Mouse (Mus musculus) spleen, adult 2 months (tissue): ENCODE measurements around the gene Spdl1. TPM values are rescaled to one million over a fixed set of nuclear protein-coding genes. Genes with fewer than 3 reads are reported as not detected.
A peak's percentile ranks its signal among the peaks of the same experiment; 100 is the strongest.

ENCODE experiments used
- DNase-seq, 2 experiments: peaks; one replicate each; pipeline versions ENCODE4 v3.0.0 to v3.0.0-alpha.2; 2012 to 2021; ENCODE audit warnings: low spot score in 2 of 2, low read depth in 1 of 2
- H3K27ac ChIP-seq: fragments of 200-500 bp; 2 replicates; pipeline ENCODE4 v1.5.1; 2012; ENCODE audit warnings: low read length, inconsistent platforms; ENCODE audit not compliant: insufficient read depth
- H3K27me3 ChIP-seq: fragments of 200-500 bp; 2 replicates; pipeline ENCODE4 v1.6.1; 2012; ENCODE audit warnings: mild to moderate bottlenecking, moderate library complexity, low read length, inconsistent platforms; ENCODE audit not compliant: control insufficient read depth, insufficient read depth
- H3K36me3 ChIP-seq: fragments of 200-500 bp; 2 replicates; pipeline ENCODE4 v1.6.1; 2012; ENCODE audit warnings: mild to moderate bottlenecking, low read length, inconsistent platforms; ENCODE audit not compliant: control insufficient read depth, insufficient read depth
- H3K4me1 ChIP-seq: fragments of 200-500 bp; 2 replicates; pipeline ENCODE4 v1.6.1; 2011; ENCODE audit warnings: inconsistent platforms; ENCODE audit not compliant: control insufficient read depth, insufficient read depth, insufficient read length
- H3K4me3 ChIP-seq: fragments of 200-500 bp; 2 replicates; pipeline ENCODE4 v1.5.1; 2011; ENCODE audit warnings: mild to moderate bottlenecking, inconsistent platforms; ENCODE audit not compliant: insufficient read depth, insufficient read length; ENCODE audit errors: extremely low read depth
- CTCF ChIP-seq: fragments of 200-500 bp; IDR thresholded peaks from 2 replicates; pipeline ENCODE4 v1.5.1; 2011; ENCODE audit warnings: mild to moderate bottlenecking, inconsistent platforms; ENCODE audit not compliant: insufficient read depth, insufficient read length, insufficient replicate concordance; ENCODE audit errors: extremely low read depth
- POLR2A ChIP-seq: fragments of 200-500 bp; IDR thresholded peaks from 2 replicates; pipeline ENCODE4 v1.6.1; 2011; ENCODE audit warnings: low read depth, low read length, inconsistent platforms
- WGBS: fragments of 180-500 bp; shearing (Covaris S2); methylation state at CpG from one replicate; pipeline ENCODE4 v1.1.7; 2018; 5-methylcytosine and 5-hydroxymethylcytosine counted together
- polyA plus RNA-seq: library from polyadenylated mRNA; depleted of rRNA; stranded (reverse); fragments of >200 nt; gene quantifications from 2 replicates; pipeline ENCODE4 v1.2.3, GENCODE M21; 2012

Gene Spdl1
- polyA plus RNA-seq, 1 experiment: 0.96 TPM

GRCm38 (mm10) chr11:34774636-34775035, 58.8 kb downstream of the Spdl1 start:
- 49% methylated on average over 2 of the region's 2 CpGs for WGBS
- Histone ChIP-seq H3K4me1 (peaks cover 73% of the 10 kb centered on the region), H3K4me3 (no peak overlapping the region), H3K27me3 (no peaks in the 10 kb centered on the region), H3K27ac (peak overlapping the region; percentile 39; the same call in 1 of the 2 replicates), H3K36me3 (peaks cover 1% of the 10 kb centered on the region; the same call in 1 of the 2 replicates)
- TF ChIP-seq POLR2A (no peak), CTCF (0 out of 2 replicates have a peak, but pooled peaks have one; percentile 14)
- DNase-seq: no peak

GRCm38 (mm10) chr11:34773304-34773895, 60.0 kb downstream of the Spdl1 start:
- no peak for TF ChIP-seq POLR2A
- Histone ChIP-seq H3K27ac (peak overlapping the region; percentile 98), H3K4me3 (0 out of 2 replicates have a peak overlapping the region, but pooled peaks have one; percentile 14), H3K27me3 (no peaks in the 10 kb centered on the region), H3K4me1 (peaks cover 74% of the 10 kb centered on the region), H3K36me3 (peaks cover 1% of the 10 kb centered on the region; the same call in 1 of the 2 replicates)
- DNase-seq: peak in 1 of 2 experiments; percentile 50
- 48% methylated on average over 9 of the region's 9 CpGs for WGBS

GRCm38 (mm10) chr11:34771221-34771986, 62.0 kb downstream of the Spdl1 start:
- Histone ChIP-seq H3K4me3 (peak overlapping the region; percentile 48), H3K27me3 (no peaks in the 10 kb centered on the region), H3K27ac (peak overlapping the region; percentile 98), H3K36me3 (peaks cover 1% of the 10 kb centered on the region; the same call in 1 of the 2 replicates), H3K4me1 (peaks cover 64% of the 10 kb centered on the region)
- TF ChIP-seq CTCF (no peak), POLR2A (no peak; the same call in none of the 2 replicates)
- WGBS: 5% methylated on average over 12 of the region's 12 CpGs
- DNase-seq: peak in 1 of 2 experiments; percentile 58

- H3K4me3 ChIP-seq: peak overlapping the region; percentile 48
- peaks cover 61% of the 10 kb centered on the region for H3K4me1 ChIP-seq
- peak overlapping the region; percentile 98 for H3K27ac ChIP-seq
- no peaks in the 10 kb centered on the region for H3K27me3 ChIP-seq
- peaks cover under 1% of the 10 kb centered on the region; the same call in 1 of the 2 replicates for H3K36me3 ChIP-seq
- TF ChIP-seq POLR2A: no peak
- no peak for TF ChIP-seq CTCF
- 11% methylated on average over 4 of the region's 4 CpGs for WGBS
- DNase-seq: no peak
Measured at GRCm38 (mm10) chr11:34770666-34771065, 62.8 kb downstream of the Spdl1 start.

GRCm38 (mm10) chr11:34769946-34770345, 63.5 kb downstream of the Spdl1 start:
- WGBS: 73% methylated on average over 8 of the region's 8 CpGs
- no peak for DNase-seq
- TF ChIP-seq POLR2A (no peak), CTCF (no peak)
- Histone ChIP-seq H3K27me3 (no peaks in the 10 kb centered on the region), H3K4me1 (peaks cover 60% of the 10 kb centered on the region), H3K27ac (peak overlapping the region; percentile 98), H3K4me3 (no peak overlapping the region), H3K36me3 (no peaks in the 10 kb centered on the region; the same call in 1 of the 2 replicates)

- TF ChIP-seq POLR2A (no peak), CTCF (no peak)
- 35% methylated on average over 2 of the region's 2 CpGs for WGBS
- DNase-seq: no peak
- no peak overlapping the region for H3K4me3 ChIP-seq
- no peaks in the 10 kb centered on the region for H3K27me3 ChIP-seq
- peak overlapping the region; percentile 98 for H3K27ac ChIP-seq
- no peaks in the 10 kb centered on the region; the same call in 1 of the 2 replicates for H3K36me3 ChIP-seq
- peaks cover 59% of the 10 kb centered on the region for H3K4me1 ChIP-seq
Measured at GRCm38 (mm10) chr11:34769396-34769795, 64.0 kb downstream of the Spdl1 start.
